Mouse (Mus musculus) spleen, adult 2 months (tissue): ENCODE results near the gene Nol4l. TPM values are rescaled to one million over a fixed set of nuclear protein-coding genes. Genes with fewer than 3 reads are reported as not detected.
A peak's percentile ranks its signal among the peaks of the same experiment; 100 is the strongest.

Experiments used
- DNase-seq, 2 experiments: peaks; one replicate each; pipeline versions ENCODE4 v3.0.0 to v3.0.0-alpha.2; 2012 to 2021; ENCODE audit warnings: low spot score in 2 of 2, low read depth in 1 of 2
- H3K27ac ChIP-seq: fragments of 200-500 bp; 2 replicates; pipeline ENCODE4 v1.5.1; 2012; ENCODE audit warnings: low read length, inconsistent platforms; ENCODE audit not compliant: insufficient read depth
- H3K27me3 ChIP-seq: fragments of 200-500 bp; 2 replicates; pipeline ENCODE4 v1.6.1; 2012; ENCODE audit warnings: mild to moderate bottlenecking, moderate library complexity, low read length, inconsistent platforms; ENCODE audit not compliant: control insufficient read depth, insufficient read depth
- H3K36me3 ChIP-seq: fragments of 200-500 bp; 2 replicates; pipeline ENCODE4 v1.6.1; 2012; ENCODE audit warnings: mild to moderate bottlenecking, low read length, inconsistent platforms; ENCODE audit not compliant: control insufficient read depth, insufficient read depth
- H3K4me1 ChIP-seq: fragments of 200-500 bp; 2 replicates; pipeline ENCODE4 v1.6.1; 2011; ENCODE audit warnings: inconsistent platforms; ENCODE audit not compliant: control insufficient read depth, insufficient read depth, insufficient read length
- H3K4me3 ChIP-seq: fragments of 200-500 bp; 2 replicates; pipeline ENCODE4 v1.5.1; 2011; ENCODE audit warnings: mild to moderate bottlenecking, inconsistent platforms; ENCODE audit not compliant: insufficient read depth, insufficient read length; ENCODE audit errors: extremely low read depth
- CTCF ChIP-seq: fragments of 200-500 bp; IDR thresholded peaks from 2 replicates; pipeline ENCODE4 v1.5.1; 2011; ENCODE audit warnings: mild to moderate bottlenecking, inconsistent platforms; ENCODE audit not compliant: insufficient read depth, insufficient read length, insufficient replicate concordance; ENCODE audit errors: extremely low read depth
- POLR2A ChIP-seq: fragments of 200-500 bp; IDR thresholded peaks from 2 replicates; pipeline ENCODE4 v1.6.1; 2011; ENCODE audit warnings: low read depth, low read length, inconsistent platforms
- WGBS: fragments of 180-500 bp; shearing (Covaris S2); methylation state at CpG from one replicate; pipeline ENCODE4 v1.1.7; 2018; 5-methylcytosine and 5-hydroxymethylcytosine counted together
- polyA plus RNA-seq: library from polyadenylated mRNA; depleted of rRNA; stranded (reverse); fragments of >200 nt; gene quantifications from 2 replicates; pipeline ENCODE4 v1.2.3, GENCODE M21; 2012

The Nol4l gene
- polyA plus RNA-seq, 1 experiment = 2.5 TPM

- H3K4me3 ChIP-seq = no peak overlapping the region
- H3K4me1 ChIP-seq = peaks cover 15% of the 10 kb centered on the region
- H3K27me3 ChIP-seq = peaks cover 3% of the 10 kb centered on the region
- H3K36me3 ChIP-seq = no peaks in the 10 kb centered on the region
- no peak for TF ChIP-seq CTCF
- no peak for TF ChIP-seq POLR2A
- 90% methylated on average over 9 of the region's 9 CpGs for WGBS
- no peak for DNase-seq
- no peak overlapping the region for H3K27ac ChIP-seq
Observed at GRCm38 (mm10) chr2:153523143-153523542, 6.6 kb downstream of the Nol4l start.

- Histone ChIP-seq H3K4me3 (no peak overlapping the region), H3K36me3 (no peaks in the 10 kb centered on the region), H3K27ac (no peak overlapping the region), H3K27me3 (no peaks in the 10 kb centered on the region), H3K4me1 (peaks cover 10% of the 10 kb centered on the region)
- no peak for DNase-seq
- no peak for TF ChIP-seq POLR2A
- no peak for TF ChIP-seq CTCF
- 81% methylated on average over 4 of the region's 4 CpGs for WGBS
Observed at GRCm38 (mm10) chr2:153522270-153522669, 7.5 kb downstream of the Nol4l start.

DNA sequence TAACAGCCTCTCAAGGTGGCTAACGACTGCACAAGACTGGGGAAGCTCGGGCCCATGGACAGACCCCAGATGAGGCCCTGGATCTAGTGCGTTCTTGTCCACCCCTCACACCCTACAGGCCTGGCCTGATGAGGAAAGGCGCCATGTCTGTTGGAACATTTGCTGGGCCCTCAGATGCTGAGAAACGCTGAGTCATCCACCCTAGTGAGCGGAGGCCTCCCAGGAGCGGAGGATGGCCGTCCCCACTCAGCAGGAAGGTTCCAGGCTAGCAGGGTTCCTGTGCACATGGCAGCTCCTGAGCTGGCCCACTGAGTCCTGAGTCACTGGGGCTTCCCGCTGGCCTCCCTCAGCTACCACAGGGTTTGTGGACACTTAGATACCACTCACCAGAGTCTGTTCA lies 9.7 kb downstream of the Nol4l start:
- 76% methylated on average over 9 of the region's 9 CpGs for WGBS
- no peak for DNase-seq
- H3K4me1 ChIP-seq = no peaks in the 10 kb centered on the region; the same call in 1 of the 2 replicates
- no peak overlapping the region for H3K27ac ChIP-seq
- no peaks in the 10 kb centered on the region for H3K27me3 ChIP-seq
- TF ChIP-seq POLR2A = no peak
- TF ChIP-seq CTCF = no peak
- no peaks in the 10 kb centered on the region for H3K36me3 ChIP-seq
- H3K4me3 ChIP-seq = no peak overlapping the region

DNA sequence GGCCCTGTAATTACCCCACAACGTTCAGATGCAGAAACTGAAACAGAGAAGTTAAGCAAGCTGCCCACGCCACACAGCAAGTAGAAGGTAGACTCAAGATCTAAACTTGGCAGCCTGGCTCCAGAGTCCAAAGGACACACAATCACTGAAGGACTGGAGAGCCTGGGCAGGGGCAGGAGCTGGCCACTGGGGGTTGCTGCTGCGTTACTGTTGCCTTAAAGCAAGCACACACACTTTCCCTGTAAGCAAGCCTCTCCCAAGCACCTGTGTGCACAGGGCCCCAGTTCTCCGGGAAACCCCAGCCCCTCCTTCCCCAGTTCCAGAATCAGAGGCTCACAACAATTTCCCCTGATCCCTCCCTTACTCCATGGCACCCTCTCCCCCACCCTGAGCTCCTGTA lies 12.8 kb downstream of the Nol4l start:
- WGBS = 51% methylated on average over 4 of the region's 4 CpGs
- no peak for TF ChIP-seq POLR2A
- peak; percentile 18; the same call in 1 of the 2 replicates for TF ChIP-seq CTCF
- Histone ChIP-seq H3K4me1 (no peaks in the 10 kb centered on the region; the same call in 1 of the 2 replicates), H3K27me3 (no peaks in the 10 kb centered on the region), H3K4me3 (no peak overlapping the region), H3K27ac (no peak overlapping the region), H3K36me3 (no peaks in the 10 kb centered on the region)
- DNase-seq = no peak

GRCm38 (mm10) chr2:153515582-153515981 lies 14.2 kb downstream of the Nol4l start:
- H3K4me1 ChIP-seq = peaks cover 4% of the 10 kb centered on the region; the same call in 1 of the 2 replicates
- WGBS = 90% methylated on average over 6 of the region's 6 CpGs
- no peak for DNase-seq
- no peak overlapping the region for H3K4me3 ChIP-seq
- H3K27me3 ChIP-seq = no peaks in the 10 kb centered on the region
- TF ChIP-seq CTCF = no peak
- no peak for TF ChIP-seq POLR2A
- H3K27ac ChIP-seq = no peak overlapping the region
- H3K36me3 ChIP-seq = no peaks in the 10 kb centered on the region

GRCm38 (mm10) chr2:153514497-153515380 lies 15.0 kb downstream of the Nol4l start:
- no peaks in the 10 kb centered on the region for H3K36me3 ChIP-seq
- H3K4me3 ChIP-seq = no peak overlapping the region
- no peak overlapping the region for H3K27ac ChIP-seq
- no peak for DNase-seq
- peaks cover 8% of the 10 kb centered on the region; the same call in 1 of the 2 replicates for H3K4me1 ChIP-seq
- no peaks in the 10 kb centered on the region for H3K27me3 ChIP-seq
- no peak for TF ChIP-seq CTCF
- TF ChIP-seq POLR2A = no peak
- WGBS = 80% methylated on average over 14 of the region's 14 CpGs

GRCm38 (mm10) chr2:153513983-153514382 lies 15.8 kb downstream of the Nol4l start:
- 89% methylated on average over 3 of the region's 3 CpGs for WGBS
- no peak for DNase-seq
- Histone ChIP-seq H3K27ac (no peak overlapping the region), H3K27me3 (no peaks in the 10 kb centered on the region), H3K4me3 (no peak overlapping the region), H3K36me3 (no peaks in the 10 kb centered on the region), H3K4me1 (peaks cover 12% of the 10 kb centered on the region)
- TF ChIP-seq POLR2A (no peak), CTCF (no peak)
